Mouse (Mus musculus): Measurements from ENCODE around the gene Col19a1. TPM values are rescaled to one million over a fixed set of nuclear protein-coding genes. Genes with fewer than 3 reads are reported as not detected.

The Col19a1 gene
- polyA plus RNA-seq, 1 experiment from 2014 or later: 2.4 TPM

- Histone ChIP-seq H3K36me3 (no peaks in the 10 kb centered on the region), H3K4me3 (no peak overlapping the region), H3K27ac (no peak overlapping the region), H3K4me2 (no peak overlapping the region), H3K9ac (no peak overlapping the region), H3K4me1 (0 out of 2 replicates have a peak, but pooled peaks cover 2% of the 10 kb centered on the region), H3K27me3 (no peaks in the 10 kb centered on the region), H3K9me3 (no peaks in the 10 kb centered on the region)
- 68% methylated on average over 10 of the region's 10 CpGs for WGBS
- no peak for ATAC-seq (ENCODE audit: insufficient number of reproducible peaks, insufficient read depth, low FRiP score, low TSS enrichment, low read depth)
These were observed 342.3 kb downstream of the Col19a1 start for GRCm38 (mm10) chr1:24244931-24245330.

- WGBS: 45% methylated on average over 8 of the region's 8 CpGs
- Histone ChIP-seq H3K27me3 (no peaks in the 10 kb centered on the region), H3K36me3 (no peaks in the 10 kb centered on the region), H3K9ac (no peak overlapping the region), H3K27ac (no peak overlapping the region), H3K4me2 (no peak overlapping the region), H3K9me3 (no peaks in the 10 kb centered on the region), H3K4me3 (no peak overlapping the region), H3K4me1 (no peaks in the 10 kb centered on the region)
- ATAC-seq (ENCODE audit: insufficient number of reproducible peaks, insufficient read depth, low FRiP score, low TSS enrichment, low read depth): no peak
These were observed 347.1 kb downstream of the Col19a1 start for GRCm38 (mm10) chr1:24240039-24240691.

- 78% methylated on average over 1 of the region's 1 CpGs for WGBS
These were observed 350.9 kb downstream of the Col19a1 start for GRCm38 (mm10) chr1:24236330-24236729.

GRCm38 (mm10) chr1:24231504-24232270 is 355.6 kb downstream of the Col19a1 start:
- H3K4me1 ChIP-seq: peaks cover 23% of the 10 kb centered on the region
- no peak overlapping the region for H3K4me2 ChIP-seq
- H3K4me3 ChIP-seq: no peak overlapping the region
- H3K9ac ChIP-seq: no peak overlapping the region
- H3K9me3 ChIP-seq: no peaks in the 10 kb centered on the region
- no peak overlapping the region for H3K27ac ChIP-seq
- 44% methylated on average over 3 of the region's 3 CpGs for WGBS
- H3K36me3 ChIP-seq: no peaks in the 10 kb centered on the region
- no peak for ATAC-seq (ENCODE audit: insufficient number of reproducible peaks, insufficient read depth, low FRiP score, low TSS enrichment, low read depth)
- no peaks in the 10 kb centered on the region for H3K27me3 ChIP-seq

More at GRCm38 (mm10) chr1:24236330-24236729, 350.9 kb downstream of the Col19a1 start:
- no peak overlapping the region for H3K4me2 ChIP-seq
- H3K4me3 ChIP-seq: no peak overlapping the region
- H3K27me3 ChIP-seq: no peaks in the 10 kb centered on the region
- H3K9ac ChIP-seq: no peak overlapping the region
- no peak overlapping the region for H3K27ac ChIP-seq
- H3K36me3 ChIP-seq: no peaks in the 10 kb centered on the region
- ATAC-seq (ENCODE audit: insufficient number of reproducible peaks, insufficient read depth, low FRiP score, low TSS enrichment, low read depth): no peak
- 0 out of 2 replicates have a peak, but pooled peaks cover 2% of the 10 kb centered on the region for H3K4me1 ChIP-seq
- no peaks in the 10 kb centered on the region for H3K9me3 ChIP-seq

GRCm38 (mm10) chr1:24230428-24230827 is 356.8 kb downstream of the Col19a1 start:
- Histone ChIP-seq H3K9ac (no peak overlapping the region), H3K9me3 (no peaks in the 10 kb centered on the region), H3K4me2 (no peak overlapping the region), H3K27ac (peak overlapping the region; percentile 58; the same call in 1 of the 2 replicates), H3K27me3 (no peaks in the 10 kb centered on the region), H3K36me3 (no peaks in the 10 kb centered on the region), H3K4me3 (no peak overlapping the region), H3K4me1 (peaks cover 28% of the 10 kb centered on the region)
- 0 out of 2 replicates have a peak, but pooled peaks have one; percentile 52 for ATAC-seq (ENCODE audit: insufficient number of reproducible peaks, insufficient read depth, low FRiP score, low TSS enrichment, low read depth)
- 24% methylated on average over 8 of the region's 8 CpGs for WGBS

GRCm38 (mm10) chr1:24229552-24229951 is 357.7 kb downstream of the Col19a1 start:
- Histone ChIP-seq H3K4me3 (no peak overlapping the region), H3K9me3 (no peaks in the 10 kb centered on the region), H3K9ac (no peak overlapping the region), H3K27me3 (no peaks in the 10 kb centered on the region), H3K4me2 (no peak overlapping the region), H3K27ac (peak overlapping the region; percentile 60), H3K4me1 (peaks cover 28% of the 10 kb centered on the region), H3K36me3 (no peaks in the 10 kb centered on the region)
- WGBS: 58% methylated on average over 1 of the region's 1 CpGs
- no peak for ATAC-seq (ENCODE audit: insufficient number of reproducible peaks, insufficient read depth, low FRiP score, low TSS enrichment, low read depth)

GRCm38 (mm10) chr1:24226941-24227711 is 360.1 kb downstream of the Col19a1 start:
- H3K4me2 ChIP-seq: no peak overlapping the region
- no peak overlapping the region for H3K4me3 ChIP-seq
- H3K27ac ChIP-seq: no peak overlapping the region
- no peaks in the 10 kb centered on the region for H3K36me3 ChIP-seq
- H3K4me1 ChIP-seq: peaks cover 28% of the 10 kb centered on the region
- no peak overlapping the region for H3K9ac ChIP-seq
- H3K9me3 ChIP-seq: no peaks in the 10 kb centered on the region
- ATAC-seq (ENCODE audit: insufficient number of reproducible peaks, insufficient read depth, low FRiP score, low TSS enrichment, low read depth): no peak
- H3K27me3 ChIP-seq: no peaks in the 10 kb centered on the region
- 75% methylated on average over 6 of the region's 6 CpGs for WGBS

GRCm38 (mm10) chr1:24225825-24226526 is 361.3 kb downstream of the Col19a1 start:
- Histone ChIP-seq H3K9me3 (no peaks in the 10 kb centered on the region), H3K27me3 (no peaks in the 10 kb centered on the region), H3K36me3 (no peaks in the 10 kb centered on the region), H3K4me3 (no peak overlapping the region), H3K4me1 (peaks cover 25% of the 10 kb centered on the region), H3K27ac (peak overlapping the region; percentile 56; the same call in 1 of the 2 replicates), H3K9ac (no peak overlapping the region), H3K4me2 (no peak overlapping the region)
- WGBS: 70% methylated on average over 4 of the region's 4 CpGs
- ATAC-seq (ENCODE audit: insufficient number of reproducible peaks, insufficient read depth, low FRiP score, low TSS enrichment, low read depth): peak; percentile 53; the same call in 1 of the 2 replicates

GRCm38 (mm10) chr1:24222981-24223612 is 364.2 kb downstream of the Col19a1 start:
- H3K27ac ChIP-seq: no peak overlapping the region
- H3K4me3 ChIP-seq: no peak overlapping the region
- H3K4me1 ChIP-seq: peaks cover 13% of the 10 kb centered on the region
- H3K4me2 ChIP-seq: no peak overlapping the region
- no peak for ATAC-seq (ENCODE audit: insufficient number of reproducible peaks, insufficient read depth, low FRiP score, low TSS enrichment, low read depth)
- no peaks in the 10 kb centered on the region for H3K36me3 ChIP-seq
- no peak overlapping the region for H3K9ac ChIP-seq
- no peaks in the 10 kb centered on the region for H3K27me3 ChIP-seq
- WGBS: 89% methylated on average over 8 of the region's 8 CpGs
- no peaks in the 10 kb centered on the region for H3K9me3 ChIP-seq

- H3K4me2 ChIP-seq: no peak overlapping the region
- WGBS: 72% methylated on average over 2 of the region's 2 CpGs
These were observed 365.0 kb downstream of the Col19a1 start for GRCm38 (mm10) chr1:24222231-24222630.

More at GRCm38 (mm10) chr1:24222231-24222630, 365.0 kb downstream of the Col19a1 start:
- no peaks in the 10 kb centered on the region for H3K9me3 ChIP-seq
- ATAC-seq (ENCODE audit: insufficient number of reproducible peaks, insufficient read depth, low FRiP score, low TSS enrichment, low read depth): no peak
- no peak overlapping the region for H3K4me3 ChIP-seq
- no peak overlapping the region for H3K27ac ChIP-seq
- no peaks in the 10 kb centered on the region for H3K36me3 ChIP-seq
- peaks cover 10% of the 10 kb centered on the region for H3K4me1 ChIP-seq
- H3K9ac ChIP-seq: no peak overlapping the region
- H3K27me3 ChIP-seq: no peaks in the 10 kb centered on the region
